Mouse (Mus musculus) spleen, postnatal 14 days (tissue): ENCODE data around the gene Drd2.

Experiments used
- DNase-seq, 2 experiments: peaks; one replicate each; pipeline ENCODE4 v3.0.0; 2021 to 2022; ENCODE audit warnings: low spot score in 2 of 2

The Drd2 gene

DNA sequence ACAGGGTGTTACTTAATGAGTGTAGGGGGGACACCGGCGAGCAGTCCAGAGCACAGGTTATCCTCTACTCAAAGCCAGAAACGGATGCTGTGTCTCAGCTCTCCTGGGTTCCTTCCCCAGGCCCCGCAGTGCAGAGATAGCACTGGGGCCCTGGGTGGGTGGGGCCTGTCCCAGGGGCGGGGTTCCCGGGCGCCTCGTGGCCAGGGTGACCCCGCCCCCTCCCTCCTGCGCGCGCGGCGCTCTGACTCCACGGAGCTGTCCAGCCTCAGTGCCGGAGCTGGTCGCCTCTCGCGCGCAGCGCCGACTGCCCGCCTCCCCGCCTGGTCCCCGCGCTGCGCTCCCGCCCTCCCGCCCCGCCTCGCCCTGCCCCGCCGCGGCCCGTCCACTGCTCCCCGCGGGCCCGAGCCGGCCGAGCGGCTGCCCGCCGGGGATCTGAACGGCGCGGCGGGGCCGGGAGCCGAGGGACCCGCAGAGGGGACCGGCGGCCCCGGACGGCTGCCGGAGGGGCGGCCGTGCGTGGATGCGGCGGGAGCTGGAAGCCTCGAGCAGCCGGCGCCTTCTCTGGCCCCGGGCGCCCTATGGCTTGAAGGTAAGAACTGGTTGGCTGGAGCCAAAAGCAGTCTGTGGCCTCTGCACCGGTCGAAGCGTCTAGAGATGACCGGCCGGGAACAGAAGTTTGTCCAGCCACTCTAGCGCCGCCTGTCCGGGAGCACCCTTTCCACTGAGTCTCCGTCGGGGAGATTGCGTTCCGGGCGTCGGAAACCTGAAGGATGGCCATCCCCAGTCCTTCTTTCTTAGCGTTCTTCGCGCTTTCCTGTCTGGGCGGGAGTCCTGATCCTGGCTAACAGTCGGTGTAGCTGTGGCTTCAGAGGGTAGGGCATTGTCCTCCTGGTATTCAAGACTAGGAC lies at the start of gene Drd2:
Drd2 (plus strand) TSS at position 492 of the 908 bp plus-strand sequence.
- no peak for DNase-seq

DNA sequence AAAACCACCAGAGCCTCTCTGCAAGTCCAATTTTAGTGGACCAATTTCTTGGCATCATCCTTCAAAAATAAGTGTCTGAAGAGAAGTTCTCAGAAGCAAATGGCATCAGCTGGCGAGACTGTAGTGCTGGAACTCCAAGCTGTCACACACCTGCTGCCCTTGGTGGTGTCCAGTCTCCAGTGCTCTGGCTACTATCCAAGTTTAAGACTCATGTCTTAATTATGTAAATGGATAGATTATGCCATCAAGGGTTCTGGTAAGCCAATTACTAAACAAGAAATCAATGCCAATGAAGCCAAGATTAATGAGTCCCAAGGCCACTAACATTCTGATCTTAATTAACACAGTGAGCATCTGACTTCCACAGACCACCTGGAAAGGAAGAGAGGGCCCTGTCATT lies 45.3 kb upstream of the Drd2 start:
- DNase-seq = no peak

DNA sequence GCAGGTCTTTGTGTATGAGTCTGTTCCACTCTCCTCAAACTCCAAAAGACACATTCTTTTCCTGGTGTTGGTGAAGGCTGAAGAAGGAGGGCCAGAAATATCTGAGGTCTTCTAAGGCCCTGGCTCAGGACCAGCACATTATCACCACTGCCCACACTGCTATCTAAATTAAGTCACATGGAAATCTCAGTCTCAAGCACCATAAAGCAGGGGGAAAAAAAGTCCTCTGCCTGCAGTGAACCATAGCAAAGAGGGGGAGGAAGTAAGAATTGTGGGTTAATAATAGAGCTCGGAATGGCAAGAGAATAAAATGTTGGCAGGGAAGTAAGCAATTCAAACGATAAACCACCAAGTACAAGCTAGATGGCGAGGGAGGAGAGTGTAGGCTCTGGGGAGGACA lies 32.9 kb upstream of the Drd2 start:
- no peak for DNase-seq

DNA sequence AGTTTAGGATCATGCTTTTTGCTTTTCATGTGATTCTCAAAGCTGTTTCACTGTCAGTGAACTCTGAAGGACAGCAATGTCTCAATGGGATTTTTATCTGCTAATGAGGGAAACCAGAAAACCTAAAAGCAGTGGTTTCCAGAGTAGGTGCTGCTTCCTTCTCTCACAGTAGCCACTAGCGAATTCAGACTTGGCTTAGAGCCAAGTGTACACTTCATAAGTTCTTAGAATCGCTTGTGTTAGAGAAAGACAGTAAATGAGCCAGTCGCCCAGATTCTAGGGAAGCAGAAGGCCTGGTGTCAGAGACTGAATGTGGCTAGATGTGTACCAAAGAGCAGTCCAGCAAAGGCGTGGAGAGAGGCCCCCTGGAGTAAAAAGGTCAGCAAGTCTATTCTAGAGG lies 29.6 kb upstream of the Drd2 start:
- DNase-seq = no peak

DNA sequence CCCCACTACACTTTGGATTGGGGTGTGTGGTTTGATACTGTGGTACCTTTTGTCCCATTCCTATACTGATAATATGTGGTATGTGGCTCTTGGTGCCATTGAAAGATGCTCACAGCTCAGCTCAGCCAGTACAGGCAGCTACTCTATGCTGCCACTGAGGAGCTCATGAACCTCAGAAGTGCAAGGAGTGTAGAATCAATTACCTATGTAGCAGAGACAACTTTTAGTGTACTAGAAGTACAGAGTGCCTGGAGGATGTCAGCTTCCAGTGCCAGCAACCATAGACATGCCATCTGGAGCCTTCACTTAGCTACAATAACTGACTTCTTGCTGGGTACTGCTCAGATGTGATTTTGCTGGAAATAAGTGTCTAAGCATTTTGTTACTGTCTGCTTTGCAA lies 21.8 kb upstream of the Drd2 start:
- no peak for DNase-seq

DNA sequence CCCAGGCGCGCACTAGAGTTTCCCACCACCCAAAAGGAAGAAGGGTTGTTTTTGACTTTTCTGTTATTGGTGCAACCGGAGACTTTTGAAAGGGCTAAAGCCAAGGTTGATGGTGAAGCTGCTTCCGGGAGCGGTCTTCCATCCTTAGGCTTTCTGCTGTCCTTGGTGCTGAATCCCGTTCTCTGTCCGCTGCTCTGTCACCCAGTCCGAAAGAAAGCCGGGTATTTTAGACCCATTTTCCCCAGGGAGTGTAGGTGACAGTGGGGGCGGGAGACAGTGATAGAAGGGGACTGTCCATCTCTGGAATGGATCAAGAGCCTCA lies 578 bp downstream of the Drd2 start:
- DNase-seq = no peak

DNA sequence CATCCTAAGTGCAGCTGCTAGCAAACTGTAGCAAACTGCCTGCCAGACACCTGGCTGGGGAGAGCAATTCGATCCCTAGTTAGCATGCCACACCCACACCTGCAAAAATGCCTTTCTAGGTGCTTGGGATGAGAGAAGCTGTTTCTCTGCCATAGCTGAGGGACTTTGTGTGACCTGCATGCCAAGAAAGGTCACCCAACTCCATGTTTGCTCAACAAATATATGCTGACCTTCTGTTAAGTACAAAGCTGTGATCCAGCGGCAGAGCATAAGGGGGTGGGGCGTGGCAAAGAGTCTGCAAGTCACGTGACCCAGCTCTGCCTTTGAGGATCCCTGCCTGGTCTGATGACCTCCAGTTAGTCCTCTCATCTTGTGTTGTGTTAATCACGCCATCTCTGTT lies 25.3 kb downstream of the Drd2 start:
- DNase-seq = no peak

DNA sequence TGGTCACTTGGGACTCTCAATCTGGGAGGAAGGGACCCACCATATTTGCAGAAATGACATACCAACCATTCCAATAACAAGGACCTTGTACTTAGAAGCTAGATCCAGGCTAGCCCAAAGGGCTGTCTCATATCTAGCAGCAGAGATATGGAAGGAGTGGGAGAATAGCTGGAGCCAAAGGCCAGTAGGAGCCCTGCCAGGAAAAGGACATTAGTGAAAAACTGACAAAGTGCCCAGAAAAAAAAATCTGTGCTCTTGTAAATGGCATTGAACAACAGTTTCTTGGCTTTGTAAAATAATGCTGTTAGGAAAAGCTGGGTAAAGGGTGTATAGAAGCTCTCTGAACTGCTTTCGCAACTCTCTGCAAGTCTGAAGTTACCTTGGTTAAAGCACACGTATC lies 33.5 kb downstream of the Drd2 start:
- no peak for DNase-seq

DNA sequence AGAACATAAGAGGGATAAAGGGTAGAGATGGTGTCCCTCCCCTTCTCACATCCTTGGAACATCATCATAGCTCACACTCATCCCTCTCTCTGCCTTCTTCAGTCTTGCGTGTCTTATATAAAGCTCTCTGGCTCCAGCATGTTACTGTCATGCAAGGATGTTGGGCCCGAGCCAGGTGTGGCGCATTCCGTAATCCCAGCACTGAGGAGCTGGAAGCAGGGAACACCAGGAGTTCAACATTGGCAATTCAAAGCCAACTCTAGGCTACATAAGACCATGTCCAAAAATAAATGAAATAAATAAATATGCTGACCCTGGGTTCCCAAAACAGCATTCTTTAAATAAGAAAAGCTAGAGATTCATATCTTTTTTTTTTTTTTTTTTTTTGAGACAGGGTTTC lies 39.5 kb downstream of the Drd2 start:
- no peak for DNase-seq

DNA sequence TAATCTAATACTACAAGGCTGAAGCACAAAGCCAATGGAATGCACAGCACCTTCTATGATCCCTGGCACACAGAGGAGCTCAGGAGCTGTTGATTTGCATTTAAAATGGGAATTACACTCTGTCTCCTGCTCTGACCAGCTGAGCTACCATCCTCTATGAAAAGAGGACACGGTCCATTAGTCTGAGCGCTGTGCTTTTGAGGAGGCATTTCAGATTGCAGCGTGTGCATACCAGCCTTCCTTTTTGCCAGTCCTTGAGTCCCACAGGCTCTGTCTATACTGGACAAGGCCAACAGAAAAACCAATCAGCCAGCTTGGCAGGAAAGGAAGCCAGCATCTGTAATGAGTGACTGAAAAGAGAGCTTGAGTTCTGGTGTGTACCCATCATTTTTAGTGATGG lies 43.6 kb downstream of the Drd2 start:
- DNase-seq = no peak

DNA sequence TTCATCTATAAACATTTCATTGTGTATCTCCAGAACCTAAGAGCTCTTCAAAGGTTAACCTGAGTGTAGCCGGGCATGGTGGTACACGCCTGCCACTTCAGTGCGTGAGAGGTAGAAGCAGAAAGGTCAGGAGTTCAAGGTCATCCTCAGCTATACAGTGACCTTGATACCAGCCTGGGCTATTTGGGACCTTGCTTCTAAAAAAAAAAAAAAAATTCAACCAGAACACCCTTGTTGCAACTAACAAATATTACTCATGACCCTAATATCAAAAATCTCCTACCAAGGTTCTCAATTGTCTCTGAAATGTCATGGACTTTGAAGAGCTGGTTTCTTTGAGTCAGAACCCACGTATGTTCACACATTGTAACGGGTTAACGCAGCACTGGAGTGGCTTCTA lies 44.4 kb downstream of the Drd2 start:
- DNase-seq = no peak

DNA sequence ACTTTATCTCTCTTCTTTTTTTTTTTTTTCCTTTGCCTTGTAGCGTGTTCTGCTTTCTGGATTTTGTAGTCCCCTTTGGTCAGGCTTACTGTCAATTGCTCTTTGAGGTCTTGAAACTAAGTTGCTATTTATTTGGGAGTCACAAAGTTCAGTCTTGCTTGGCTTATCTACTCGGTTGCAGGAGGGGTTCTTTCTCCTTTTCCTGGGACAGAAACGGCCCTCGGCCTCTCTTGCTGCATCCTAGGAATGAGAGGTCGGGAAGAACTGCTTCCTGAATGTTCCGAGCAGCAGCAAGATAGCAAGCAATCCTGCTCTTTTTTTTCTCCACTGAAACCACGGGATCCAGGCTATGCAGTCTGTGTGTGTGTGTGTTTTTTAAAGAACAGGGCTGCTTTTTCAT lies 44.9 kb downstream of the Drd2 start:
- DNase-seq = no peak

DNA sequence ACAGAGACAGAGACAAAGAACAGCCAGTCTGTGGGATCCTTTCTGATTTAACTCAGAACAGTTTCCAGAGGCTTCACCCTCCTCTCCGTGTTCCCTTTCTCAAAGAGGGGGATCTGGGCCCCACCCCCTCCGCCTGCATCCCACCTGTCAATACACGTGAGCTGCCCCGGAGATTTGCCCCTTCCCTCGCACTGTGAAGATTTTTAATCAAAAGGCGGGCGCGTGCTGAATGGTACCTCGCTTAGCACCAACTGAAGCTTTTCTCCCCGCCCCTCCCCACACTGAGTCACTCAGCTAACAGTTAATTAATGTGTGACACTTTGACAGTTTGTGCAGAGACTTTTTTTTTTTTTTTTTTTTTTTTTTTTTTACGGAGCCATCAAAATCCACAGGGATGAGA lies 45.7 kb downstream of the Drd2 start:
- DNase-seq = no peak

DNA sequence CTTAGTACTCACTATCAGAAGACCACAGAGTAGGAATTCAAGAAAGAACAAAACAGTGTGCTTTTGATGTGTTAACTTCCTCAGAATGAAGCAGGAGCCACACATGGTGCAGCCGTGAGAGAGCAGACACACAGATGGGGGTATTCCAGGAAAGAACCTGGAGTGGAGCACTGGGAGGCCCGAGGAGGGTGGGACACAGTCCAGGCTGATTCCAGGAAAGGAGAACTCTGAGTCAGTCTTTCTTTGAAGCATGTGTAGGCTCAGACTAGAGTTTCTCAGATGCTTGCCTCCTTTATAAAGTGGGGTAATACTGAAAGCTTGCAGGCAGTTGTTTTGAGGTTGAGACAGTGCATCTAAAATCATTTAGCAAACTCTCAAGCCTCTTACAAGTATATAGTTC lies 51.8 kb downstream of the Drd2 start:
- no peak for DNase-seq

DNA sequence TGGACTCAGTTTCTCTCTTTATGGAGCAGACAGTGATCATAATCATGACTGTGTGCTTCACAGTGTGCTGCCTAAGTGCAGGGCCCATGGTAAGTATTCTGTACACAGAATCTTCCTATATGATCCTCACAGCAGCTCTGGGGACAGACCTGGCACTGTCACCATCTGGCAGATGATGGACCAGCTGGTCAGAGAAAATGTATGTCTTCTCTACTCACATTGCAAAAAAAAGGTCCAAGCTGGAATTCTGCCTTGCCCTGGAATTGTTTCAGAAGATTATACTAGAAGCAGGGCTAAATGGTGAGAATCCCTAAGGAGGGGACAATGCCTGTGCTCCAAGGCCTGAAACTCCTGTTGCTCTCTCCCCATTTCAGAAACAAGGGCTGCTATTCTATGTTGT lies 55.6 kb downstream of the Drd2 start:
- DNase-seq = no peak

DNA sequence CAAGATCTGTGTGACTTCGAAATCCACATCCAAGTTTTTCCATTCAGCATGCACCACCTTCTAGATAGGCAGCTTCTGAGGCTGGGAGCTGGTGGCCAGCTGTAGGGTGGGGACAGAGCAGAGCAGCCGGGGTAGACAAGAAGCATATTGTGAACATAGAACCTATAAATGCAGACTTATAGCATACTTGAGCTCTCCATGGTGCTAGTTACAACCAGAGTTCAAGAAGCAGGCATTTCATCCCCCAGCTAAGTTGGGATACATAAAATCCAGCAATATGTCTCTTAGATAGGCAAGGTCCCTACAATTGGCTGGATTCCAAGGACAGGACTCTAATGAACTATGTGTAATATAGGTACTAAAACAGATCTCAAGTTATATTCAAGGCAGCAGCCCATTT lies 63.3 kb downstream of the Drd2 start:
- no peak for DNase-seq

DNA sequence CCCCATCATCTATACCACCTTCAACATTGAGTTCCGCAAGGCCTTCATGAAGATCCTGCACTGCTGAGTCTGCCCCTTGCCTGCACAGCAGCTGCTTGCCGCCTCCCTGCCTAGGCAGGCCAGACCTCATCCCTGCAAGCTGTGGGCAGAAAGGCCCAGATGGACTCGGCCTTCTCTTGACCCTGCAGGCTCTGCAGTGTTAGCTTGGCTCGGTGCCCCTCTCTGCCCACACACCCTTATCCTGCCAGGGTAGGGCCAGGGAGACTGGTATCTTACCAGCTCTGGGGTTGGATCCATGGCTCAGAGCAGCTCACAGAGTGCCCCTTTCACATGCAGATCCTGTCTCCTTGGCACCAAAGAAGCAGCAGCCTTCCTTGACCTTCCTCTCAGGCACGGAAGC lies 66.6 kb downstream of the Drd2 start:
- DNase-seq = no peak

DNA sequence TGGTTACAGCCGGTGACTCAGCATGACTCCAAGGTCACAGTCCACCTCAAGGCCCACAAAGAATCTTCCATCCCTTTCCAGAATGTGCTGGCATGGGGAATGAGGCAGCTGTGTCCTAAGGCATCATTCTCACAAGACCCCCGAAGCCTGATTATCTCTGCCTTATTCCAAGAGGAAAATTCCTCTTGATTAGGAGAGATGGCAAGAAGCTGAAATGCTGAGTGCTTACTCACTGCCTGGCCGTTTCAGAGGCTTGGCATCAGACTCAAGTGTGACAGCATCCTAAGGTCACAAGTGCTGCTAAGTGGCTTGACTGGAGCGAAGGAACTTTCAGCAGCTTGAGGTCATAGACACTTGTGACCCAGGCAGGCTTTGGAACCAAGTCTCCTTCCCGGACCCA lies 70.2 kb downstream of the Drd2 start:
- DNase-seq = no peak

DNA sequence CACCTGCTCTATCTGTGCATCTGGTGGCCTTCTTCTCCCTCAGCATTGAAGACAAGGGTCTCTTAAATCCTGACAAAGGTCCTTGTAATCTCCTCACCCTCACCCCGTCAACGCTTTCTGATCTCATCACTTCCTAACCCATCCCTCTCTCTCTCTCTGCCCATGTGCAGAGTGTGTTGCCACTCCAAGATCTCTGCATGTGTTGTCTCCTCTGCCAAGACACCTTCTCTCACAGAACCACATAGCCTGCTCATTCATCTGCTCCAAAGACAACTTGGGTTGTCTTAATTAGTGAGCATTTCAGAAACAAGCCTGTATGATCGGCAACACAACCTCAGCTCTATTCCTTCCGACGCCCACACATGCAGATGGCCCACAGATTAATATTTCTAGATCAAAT lies 83.4 kb downstream of the Drd2 start:
- DNase-seq = no peak

DNA sequence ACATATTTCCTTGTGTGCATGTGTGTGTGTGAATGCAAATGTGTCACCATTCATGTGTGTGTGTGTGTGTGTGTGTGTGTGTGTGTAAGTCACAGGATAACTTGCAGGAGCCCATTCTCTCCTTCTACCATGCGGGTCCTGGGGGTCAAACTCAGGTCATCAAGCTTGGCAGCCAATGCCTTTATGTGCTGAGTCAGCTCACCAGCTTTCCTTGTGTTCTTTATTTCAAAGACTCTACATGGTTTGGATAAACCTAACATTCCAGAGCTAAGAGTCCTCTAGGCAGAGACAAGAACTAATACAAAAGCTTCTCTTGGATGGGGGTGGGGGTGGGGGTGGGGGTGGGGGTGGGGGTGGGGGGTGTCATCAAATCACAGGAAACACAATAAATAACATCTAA lies 85.2 kb downstream of the Drd2 start:
- no peak for DNase-seq

DNA sequence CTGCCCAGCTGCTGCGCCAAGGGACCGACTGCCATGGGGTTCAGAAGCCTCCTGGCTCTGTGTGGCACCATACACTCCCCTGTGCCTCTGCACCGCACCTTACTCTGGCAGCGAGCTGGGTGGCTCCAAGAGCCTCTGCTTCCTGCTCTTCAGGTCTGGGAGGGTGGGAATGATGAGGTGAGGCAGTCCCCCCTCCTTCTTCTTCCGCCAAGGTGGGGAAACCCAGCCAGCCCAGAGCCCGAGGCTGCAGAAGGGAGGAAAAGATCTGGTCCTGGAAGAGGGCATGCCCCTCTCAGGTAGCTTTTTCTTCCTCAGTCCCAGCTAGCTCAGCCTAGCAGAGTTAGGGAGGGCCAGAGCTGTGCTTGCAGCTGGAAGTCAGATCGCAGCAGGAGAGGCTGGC lies 86.5 kb downstream of the Drd2 start, which contains the start of gene Ankk1:
Ankk1 (minus strand) TSS at position 101 of the 400 bp plus-strand sequence.
- DNase-seq = no peak

DNA sequence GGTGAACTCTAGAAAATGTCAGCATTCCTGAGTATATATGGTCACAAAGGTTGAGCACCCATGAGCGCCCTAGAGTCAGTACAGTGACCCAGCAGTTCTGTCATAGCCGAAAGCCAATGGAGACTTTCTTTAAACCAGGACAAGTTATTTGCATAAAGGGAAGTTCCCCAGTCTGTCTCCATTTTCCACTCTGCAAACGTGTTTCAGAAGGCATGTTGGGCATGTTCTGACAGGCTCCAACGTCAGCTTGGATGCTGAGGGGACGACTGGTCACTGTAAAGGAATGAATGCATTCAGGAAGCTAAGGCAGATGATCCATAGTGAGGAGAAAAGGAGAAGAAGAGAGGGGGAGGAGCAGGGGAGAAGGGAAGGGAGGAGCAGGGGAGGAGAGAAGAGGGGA lies 87.1 kb downstream of the Drd2 start:
- DNase-seq = no peak

DNA sequence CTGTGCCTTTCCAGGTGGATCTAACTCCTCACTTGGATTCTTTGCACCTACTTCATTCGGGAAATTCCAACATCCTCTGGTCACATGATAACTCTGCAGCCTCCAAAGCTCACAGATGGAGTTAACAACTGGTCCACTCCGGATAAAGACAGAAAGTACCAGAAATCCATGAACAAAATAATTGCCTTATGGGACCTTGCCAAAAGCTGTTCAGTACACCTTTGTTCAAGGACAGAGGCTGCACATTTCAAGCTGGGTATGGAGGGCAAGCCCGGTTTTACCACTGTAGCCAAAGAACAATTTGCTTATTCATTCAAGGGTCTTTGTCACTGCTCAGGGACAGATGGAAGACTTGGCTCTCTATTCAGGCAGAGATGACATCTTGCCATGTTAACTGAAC lies 102.2 kb downstream of the Drd2 start:
- DNase-seq = no peak

DNA sequence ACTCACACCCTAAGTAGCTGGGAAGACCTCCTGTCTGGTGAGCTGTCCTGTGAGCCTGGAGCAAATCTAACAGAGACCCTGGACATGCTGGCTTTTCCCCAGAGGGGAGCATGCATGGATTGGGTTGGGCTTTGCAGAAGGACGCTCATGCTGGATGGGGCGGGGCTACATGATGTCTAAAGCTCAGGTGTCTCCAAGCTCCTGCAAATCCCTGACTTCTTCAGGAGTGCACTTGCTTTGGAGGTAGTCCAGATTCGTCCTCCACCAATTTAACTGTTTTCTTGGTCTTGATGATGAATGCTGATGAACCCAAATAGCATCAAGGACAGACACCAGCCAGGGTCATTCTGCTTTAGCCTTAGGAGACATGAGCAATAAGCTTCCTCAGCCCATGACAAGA lies 110.1 kb downstream of the Drd2 start:
- no peak for DNase-seq
